Mouse (Mus musculus): ENCODE data around the gene Nxf3.
"Not testable (repeated sequence)": the region's sequence is repeated elsewhere in the genome, so short reads cannot be mapped to it uniquely, and the experiment has no call there.

Nxf3 gene

DNA sequence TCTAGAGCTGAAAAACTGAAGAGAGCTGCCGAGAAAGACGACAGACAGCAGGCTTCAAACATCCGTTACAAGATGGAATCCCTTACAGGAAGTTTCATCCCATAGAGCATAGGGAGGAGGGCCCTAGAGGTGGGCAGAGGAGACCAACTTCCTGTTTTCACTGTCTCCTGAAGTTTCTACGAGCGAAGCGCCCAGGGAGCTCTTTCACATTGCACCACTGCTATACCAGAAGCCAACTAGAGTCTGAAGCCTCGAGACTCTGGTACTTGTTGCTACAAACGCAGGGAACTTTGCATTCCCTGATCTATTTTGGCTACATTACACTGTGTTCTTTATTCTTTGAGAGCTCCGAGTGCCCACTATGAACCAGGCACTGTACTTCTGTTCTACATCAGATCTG is at the start of gene Nxf3:
Gene Nxf3 (minus strand): TSS at position 101 of the 400 bp plus-strand sequence.
- DNase-seq (ENCODE audit: low read depth, low spot score) = no peak
- no peaks in the 10 kb centered on the region for H3K27me3 ChIP-seq (ENCODE audit: control insufficient read depth, insufficient read depth, low read length, poor library complexity, severe bottlenecking)
- no peaks in the 10 kb centered on the region for H3K36me3 ChIP-seq (ENCODE audit: control insufficient read depth, insufficient read depth, low read length, poor library complexity, severe bottlenecking)

DNA sequence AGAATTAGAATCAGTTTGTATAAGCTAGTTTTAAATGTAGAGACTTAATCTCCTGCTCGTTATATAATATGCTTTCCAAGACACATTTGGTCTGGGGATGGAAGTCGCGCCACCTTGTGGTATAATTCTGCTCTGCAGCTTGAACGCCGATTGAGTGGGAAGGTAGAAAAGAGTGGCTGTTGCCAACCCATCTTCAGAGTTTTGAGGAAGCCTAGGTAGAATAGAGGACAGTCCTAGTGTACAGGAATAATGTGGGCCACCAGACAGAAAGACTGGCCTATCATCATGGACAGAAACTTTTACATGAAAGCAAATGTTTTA is 42.6 kb upstream of the Nxf3 start:
- no peaks in the 10 kb centered on the region for H3K36me3 ChIP-seq (ENCODE audit: control insufficient read depth, insufficient read depth, low read length, poor library complexity, severe bottlenecking)
- DNase-seq (ENCODE audit: low read depth, low spot score) = peak; percentile 21
- H3K27me3 ChIP-seq (ENCODE audit: control insufficient read depth, insufficient read depth, low read length, poor library complexity, severe bottlenecking) = no peaks in the 10 kb centered on the region

GRCm38 (mm10) chrX:136127038-136127743 is 42.1 kb upstream of the Nxf3 start:
- Histone ChIP-seq H3K36me3 (ENCODE audit: control insufficient read depth, insufficient read depth, low read length, poor library complexity, severe bottlenecking) (no peaks in the 10 kb centered on the region), H3K27me3 (ENCODE audit: control insufficient read depth, insufficient read depth, low read length, poor library complexity, severe bottlenecking) (no peaks in the 10 kb centered on the region)
- peak; percentile 21 for DNase-seq (ENCODE audit: low read depth, low spot score)

DNA sequence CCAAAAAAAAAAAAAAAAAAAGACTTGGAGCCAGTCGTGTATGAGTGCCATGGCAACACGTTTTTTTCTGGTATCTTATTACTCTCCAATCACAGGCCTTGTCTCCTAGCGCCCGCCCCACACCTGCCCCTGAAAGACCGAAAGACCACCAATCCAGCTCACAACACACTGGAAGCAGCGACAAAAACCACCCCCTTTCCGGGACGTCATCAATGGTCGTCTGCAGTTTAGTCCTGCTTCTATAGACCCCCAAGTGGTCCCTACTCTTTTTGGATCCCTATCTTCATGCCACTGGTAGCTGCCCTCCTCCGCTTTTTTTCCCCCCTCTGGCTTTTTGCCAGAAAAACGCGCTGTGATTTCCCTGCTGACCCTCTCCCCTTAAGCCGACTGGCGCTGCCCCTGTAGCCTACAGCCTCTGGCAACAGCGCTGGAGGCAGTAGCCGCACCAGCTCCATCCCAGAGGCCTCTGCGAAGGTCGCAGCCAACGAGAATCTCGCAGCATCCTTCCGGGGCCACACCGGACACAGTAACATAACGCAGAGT is 30.4 kb upstream of the Nxf3 start:
- H3K27me3 ChIP-seq (ENCODE audit: control insufficient read depth, insufficient read depth, low read length, poor library complexity, severe bottlenecking) = no peaks in the 10 kb centered on the region
- DNase-seq (ENCODE audit: low read depth, low spot score) = no peak
- H3K36me3 ChIP-seq (ENCODE audit: control insufficient read depth, insufficient read depth, low read length, poor library complexity, severe bottlenecking) = no peaks in the 10 kb centered on the region

GRCm38 (mm10) chrX:136115015-136115414 is 30.0 kb upstream of the Nxf3 start:
- Histone ChIP-seq H3K36me3 (ENCODE audit: control insufficient read depth, insufficient read depth, low read length, poor library complexity, severe bottlenecking) (no peaks in the 10 kb centered on the region), H3K27me3 (ENCODE audit: control insufficient read depth, insufficient read depth, low read length, poor library complexity, severe bottlenecking) (no peaks in the 10 kb centered on the region)
- no peak for DNase-seq (ENCODE audit: low read depth, low spot score)

GRCm38 (mm10) chrX:136107942-136108341 is 22.9 kb upstream of the Nxf3 start:
- H3K27me3 ChIP-seq (ENCODE audit: control insufficient read depth, insufficient read depth, low read length, poor library complexity, severe bottlenecking) = no peaks in the 10 kb centered on the region
- no peaks in the 10 kb centered on the region for H3K36me3 ChIP-seq (ENCODE audit: control insufficient read depth, insufficient read depth, low read length, poor library complexity, severe bottlenecking)
- no peak for DNase-seq (ENCODE audit: low read depth, low spot score)

GRCm38 (mm10) chrX:136104724-136105088 is 19.7 kb upstream of the Nxf3 start:
- Histone ChIP-seq H3K36me3 (ENCODE audit: control insufficient read depth, insufficient read depth, low read length, poor library complexity, severe bottlenecking) (no peaks in the 10 kb centered on the region), H3K27me3 (ENCODE audit: control insufficient read depth, insufficient read depth, low read length, poor library complexity, severe bottlenecking) (no peaks in the 10 kb centered on the region)
- no peak for DNase-seq (ENCODE audit: low read depth, low spot score)

GRCm38 (mm10) chrX:136104046-136104723 is 19.1 kb upstream of the Nxf3 start:
- no peak for DNase-seq (ENCODE audit: low read depth, low spot score)
- Histone ChIP-seq H3K36me3 (ENCODE audit: control insufficient read depth, insufficient read depth, low read length, poor library complexity, severe bottlenecking) (no peaks in the 10 kb centered on the region), H3K27me3 (ENCODE audit: control insufficient read depth, insufficient read depth, low read length, poor library complexity, severe bottlenecking) (no peaks in the 10 kb centered on the region)

- H3K27me3 ChIP-seq (ENCODE audit: control insufficient read depth, insufficient read depth, low read length, poor library complexity, severe bottlenecking) = no peaks in the 10 kb centered on the region
- no peaks in the 10 kb centered on the region for H3K36me3 ChIP-seq (ENCODE audit: control insufficient read depth, insufficient read depth, low read length, poor library complexity, severe bottlenecking)
- no peak for DNase-seq (ENCODE audit: low read depth, low spot score)
These were observed 9.4 kb upstream of the Nxf3 start for GRCm38 (mm10) chrX:136094421-136094820.

- no peak for DNase-seq (ENCODE audit: low read depth, low spot score)
- Histone ChIP-seq H3K27me3 (ENCODE audit: control insufficient read depth, insufficient read depth, low read length, poor library complexity, severe bottlenecking) (no peaks in the 10 kb centered on the region), H3K36me3 (ENCODE audit: control insufficient read depth, insufficient read depth, low read length, poor library complexity, severe bottlenecking) (no peaks in the 10 kb centered on the region)
These were observed 7.6 kb upstream of the Nxf3 start for GRCm38 (mm10) chrX:136092497-136093279.

GRCm38 (mm10) chrX:136068020-136068419 is 17.0 kb downstream of the Nxf3 start, which contains the start of gene Bex2:
Bex2 (minus strand) TSS chrX:136068236.
- not testable (repeated sequence) for H3K27me3 ChIP-seq (ENCODE audit: control insufficient read depth, insufficient read depth, low read length, poor library complexity, severe bottlenecking); DNase-seq (ENCODE audit: low read depth, low spot score); H3K36me3 ChIP-seq (ENCODE audit: control insufficient read depth, insufficient read depth, low read length, poor library complexity, severe bottlenecking)

GRCm38 (mm10) chrX:136067201-136067991 is 17.7 kb downstream of the Nxf3 start:
- H3K36me3 ChIP-seq (ENCODE audit: control insufficient read depth, insufficient read depth, low read length, poor library complexity, severe bottlenecking); DNase-seq (ENCODE audit: low read depth, low spot score); H3K27me3 ChIP-seq (ENCODE audit: control insufficient read depth, insufficient read depth, low read length, poor library complexity, severe bottlenecking): not testable (repeated sequence)

GRCm38 (mm10) chrX:136060698-136061097 is 24.4 kb downstream of the Nxf3 start:
- H3K36me3 ChIP-seq (ENCODE audit: control insufficient read depth, insufficient read depth, low read length, poor library complexity, severe bottlenecking) = no peaks in the 10 kb centered on the region
- DNase-seq (ENCODE audit: low read depth, low spot score) = no peak
- H3K27me3 ChIP-seq (ENCODE audit: control insufficient read depth, insufficient read depth, low read length, poor library complexity, severe bottlenecking) = no peaks in the 10 kb centered on the region

- no peak for DNase-seq (ENCODE audit: low read depth, low spot score)
- Histone ChIP-seq H3K27me3 (ENCODE audit: control insufficient read depth, insufficient read depth, low read length, poor library complexity, severe bottlenecking) (no peaks in the 10 kb centered on the region), H3K36me3 (ENCODE audit: control insufficient read depth, insufficient read depth, low read length, poor library complexity, severe bottlenecking) (no peaks in the 10 kb centered on the region)
These were observed 33.8 kb downstream of the Nxf3 start for GRCm38 (mm10) chrX:136051219-136051618.

Data from splenic B cell, adult 2 months (primary cell).